Mouse (Mus musculus) kidney, adult 8-10 months (tissue): ENCODE measurements around the gene Wwox.

Experiments
- DNase-seq, 2 experiments: peaks; one replicate each; pipeline ENCODE4 v3.0.0; 2022

Gene Wwox

GRCm38 (mm10) chr8:114984500-114984899 lies 545.0 kb downstream of the Wwox start:
- DNase-seq = peak; percentile 2 to 19

GRCm38 (mm10) chr8:114985996-114986395 lies 546.5 kb downstream of the Wwox start:
- no peak for DNase-seq

DNA sequence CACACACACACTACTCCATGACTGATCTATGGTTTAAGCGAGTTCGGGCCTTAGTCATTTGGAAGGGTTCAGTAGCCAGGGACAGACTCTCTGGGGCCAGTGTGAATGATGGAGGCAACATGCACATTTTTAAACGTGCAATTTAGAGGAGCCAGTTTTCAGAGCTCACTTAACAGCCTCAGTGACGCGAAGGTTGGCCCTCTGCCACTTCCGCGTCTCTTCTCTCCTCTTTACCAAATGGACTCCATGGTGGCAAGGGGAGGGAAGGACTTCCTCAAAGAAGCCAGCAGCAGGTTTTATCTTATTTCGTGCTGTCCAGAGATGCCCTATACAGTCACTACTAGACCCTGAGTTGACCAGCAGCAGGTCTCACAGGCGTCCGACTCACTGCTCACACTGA lies 547.5 kb downstream of the Wwox start:
- DNase-seq = no peak

- DNase-seq = no peak
Observed at GRCm38 (mm10) chr8:114990865-114991613, 551.6 kb downstream of the Wwox start.

DNA sequence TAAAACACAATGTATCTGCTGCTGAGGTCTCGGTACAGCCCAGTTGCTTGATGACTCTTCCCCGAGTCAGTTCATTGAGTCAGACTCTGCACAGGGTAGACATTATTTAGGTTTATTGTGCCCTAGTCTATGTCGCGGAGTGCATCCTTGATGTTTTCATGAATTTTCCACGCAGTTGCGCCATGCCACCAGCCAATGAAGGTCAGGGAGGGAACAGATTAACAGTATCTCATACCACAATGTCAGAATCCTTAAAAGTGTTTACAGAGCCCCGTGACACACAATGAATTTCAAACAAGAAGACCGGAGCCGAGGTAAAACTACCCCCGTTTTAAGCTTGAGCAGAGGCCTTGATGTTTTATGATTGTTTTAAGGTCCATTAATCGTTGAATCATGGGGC lies 561.3 kb downstream of the Wwox start:
- no peak for DNase-seq

- DNase-seq = no peak
Observed at GRCm38 (mm10) chr8:115005021-115005420, 565.6 kb downstream of the Wwox start.

DNA sequence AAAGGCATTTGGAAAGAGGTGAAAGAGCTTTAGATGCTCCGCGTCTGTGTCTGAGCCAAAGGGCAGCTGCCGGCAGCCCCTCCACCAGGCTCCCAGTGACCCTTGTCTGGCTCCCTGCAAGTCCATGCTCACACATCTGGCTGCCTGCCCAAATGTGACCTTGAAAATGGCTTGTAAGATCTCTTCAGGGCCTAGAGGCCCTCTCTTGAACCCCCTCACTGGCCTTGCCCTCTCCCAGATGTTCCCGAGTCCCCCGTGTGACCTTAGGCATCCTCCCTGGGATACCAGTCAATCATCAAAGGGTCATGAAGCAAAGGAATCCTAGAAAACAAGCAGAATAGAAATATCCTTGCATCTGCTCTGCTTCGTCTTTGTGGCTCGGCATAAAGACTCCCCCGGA lies 567.1 kb downstream of the Wwox start:
- DNase-seq = no peak

GRCm38 (mm10) chr8:115007280-115007679 lies 567.8 kb downstream of the Wwox start:
- no peak for DNase-seq

DNA sequence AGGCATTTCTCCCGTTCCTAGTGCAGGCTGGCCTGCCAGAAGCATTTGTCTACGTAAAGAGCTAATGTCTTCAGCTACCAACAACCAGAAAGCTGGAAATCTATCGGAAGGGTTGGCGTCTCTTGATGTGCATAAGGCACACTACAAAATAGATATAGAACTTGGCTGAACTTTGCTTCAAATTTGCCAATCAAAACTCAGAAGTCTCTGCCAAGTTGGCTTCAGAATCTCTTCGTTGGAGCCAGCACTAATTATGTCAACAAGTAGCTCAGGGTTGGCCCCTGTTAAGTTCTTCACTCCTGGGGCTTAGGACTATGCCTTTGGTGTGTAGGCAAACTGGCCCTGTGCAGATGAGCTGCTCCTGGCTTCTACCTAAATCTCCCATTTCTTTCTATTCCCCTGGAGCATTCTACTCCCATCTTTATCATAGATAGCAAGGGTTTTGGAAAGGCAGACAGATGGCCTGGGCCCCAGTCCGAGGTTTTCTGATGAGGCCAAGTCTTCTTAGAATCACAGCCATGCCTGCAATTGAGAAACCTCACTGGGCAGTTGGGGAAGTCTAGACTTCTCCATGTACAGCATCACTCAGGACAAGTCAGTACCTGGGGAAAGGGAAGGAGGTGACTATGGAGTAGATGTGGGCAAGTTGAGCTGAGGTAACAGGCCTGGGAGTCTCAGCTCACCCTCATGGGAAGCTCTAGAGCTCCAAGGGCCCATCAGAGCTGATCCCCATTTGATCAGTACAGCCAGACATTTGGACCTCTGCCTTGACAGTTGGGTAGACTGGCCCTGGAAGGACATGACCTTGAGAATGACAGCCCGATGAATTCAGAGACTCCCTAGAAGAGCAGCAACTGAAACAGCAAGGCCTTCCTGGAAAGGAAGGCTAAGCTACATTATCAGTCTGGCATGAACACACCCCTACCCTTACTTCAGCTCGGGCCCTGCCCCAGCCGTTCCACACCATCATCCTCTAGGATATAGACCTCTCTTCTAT lies 569.5 kb downstream of the Wwox start:
- DNase-seq = no peak

DNA sequence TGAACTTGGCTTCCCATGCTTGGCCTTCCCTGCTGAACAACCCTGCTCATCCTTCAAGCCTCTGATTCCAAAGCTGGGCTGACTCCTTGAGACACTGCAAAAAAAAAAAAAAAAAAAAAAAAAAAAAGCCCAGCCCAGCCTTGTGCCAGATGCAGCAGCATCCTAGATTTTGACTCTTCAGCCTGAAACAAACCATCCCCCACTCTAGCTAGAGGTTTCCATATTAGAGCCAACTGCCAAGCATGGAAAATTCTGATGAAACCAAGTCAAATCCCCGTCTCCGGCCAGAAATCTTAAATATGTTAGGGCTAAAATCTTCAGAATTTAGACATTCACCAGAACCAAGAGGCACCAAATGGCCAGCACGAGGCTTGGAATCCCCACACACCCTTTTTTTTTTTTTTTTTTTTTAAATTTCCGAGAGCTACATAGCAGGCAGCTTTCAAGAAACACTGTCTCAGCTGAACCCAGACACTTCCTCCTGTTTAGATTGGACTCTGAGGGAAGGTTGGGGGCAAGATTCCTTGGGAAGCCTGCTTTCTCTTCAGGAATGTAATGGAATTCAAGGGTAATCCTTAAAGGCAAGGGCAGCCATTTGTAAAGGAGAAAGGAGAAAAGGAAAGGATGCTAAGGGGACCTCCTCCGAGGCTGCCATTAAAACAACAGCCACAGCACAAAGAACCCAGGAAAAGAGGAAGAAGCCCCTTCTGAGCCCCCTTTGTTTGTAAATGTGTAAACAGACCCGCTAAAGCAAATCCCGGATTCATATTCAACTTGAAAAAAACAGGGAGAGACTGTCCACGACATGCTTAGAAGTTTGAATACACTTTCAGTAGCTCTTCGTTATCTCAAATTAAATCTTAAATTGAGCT lies 570.7 kb downstream of the Wwox start:
- DNase-seq = no peak

DNA sequence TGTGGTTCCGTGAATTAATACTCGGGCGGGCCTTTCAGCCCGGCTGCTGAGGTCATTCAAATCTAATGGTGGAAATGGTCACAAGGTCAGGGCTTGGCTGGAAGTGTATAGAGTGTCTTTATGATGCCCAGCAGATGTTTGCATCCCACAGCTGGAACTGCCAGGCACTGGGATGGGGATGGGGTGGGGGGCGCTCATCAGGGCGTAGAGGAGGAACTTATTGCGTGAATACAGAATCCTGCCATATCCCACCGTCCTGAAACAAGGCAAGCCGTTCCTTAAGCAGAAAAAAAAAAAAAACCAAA lies 571.3 kb downstream of the Wwox start:
- no peak for DNase-seq

- DNase-seq = no peak
Observed at GRCm38 (mm10) chr8:115019661-115020060, 580.2 kb downstream of the Wwox start.

GRCm38 (mm10) chr8:115021731-115022130 lies 582.3 kb downstream of the Wwox start:
- DNase-seq = no peak

DNA sequence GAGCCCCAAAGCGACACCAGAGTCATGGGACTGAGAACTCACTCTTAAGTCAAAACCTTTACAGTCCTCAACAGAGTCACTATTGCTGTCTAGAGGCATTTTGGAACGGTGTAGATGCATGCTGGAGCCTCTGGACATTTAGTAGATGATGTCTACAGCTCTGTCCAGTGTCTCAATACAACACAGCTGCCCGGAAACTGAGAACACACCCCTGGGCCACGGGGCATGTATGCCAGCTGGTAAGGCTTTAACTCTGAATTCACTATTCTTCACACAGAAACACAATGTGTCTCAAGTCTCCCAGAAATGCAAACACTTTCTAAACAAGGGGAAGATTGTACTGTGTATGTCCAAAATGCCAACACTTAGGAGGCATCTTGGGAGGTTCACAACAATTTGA lies 584.6 kb downstream of the Wwox start:
- no peak for DNase-seq

DNA sequence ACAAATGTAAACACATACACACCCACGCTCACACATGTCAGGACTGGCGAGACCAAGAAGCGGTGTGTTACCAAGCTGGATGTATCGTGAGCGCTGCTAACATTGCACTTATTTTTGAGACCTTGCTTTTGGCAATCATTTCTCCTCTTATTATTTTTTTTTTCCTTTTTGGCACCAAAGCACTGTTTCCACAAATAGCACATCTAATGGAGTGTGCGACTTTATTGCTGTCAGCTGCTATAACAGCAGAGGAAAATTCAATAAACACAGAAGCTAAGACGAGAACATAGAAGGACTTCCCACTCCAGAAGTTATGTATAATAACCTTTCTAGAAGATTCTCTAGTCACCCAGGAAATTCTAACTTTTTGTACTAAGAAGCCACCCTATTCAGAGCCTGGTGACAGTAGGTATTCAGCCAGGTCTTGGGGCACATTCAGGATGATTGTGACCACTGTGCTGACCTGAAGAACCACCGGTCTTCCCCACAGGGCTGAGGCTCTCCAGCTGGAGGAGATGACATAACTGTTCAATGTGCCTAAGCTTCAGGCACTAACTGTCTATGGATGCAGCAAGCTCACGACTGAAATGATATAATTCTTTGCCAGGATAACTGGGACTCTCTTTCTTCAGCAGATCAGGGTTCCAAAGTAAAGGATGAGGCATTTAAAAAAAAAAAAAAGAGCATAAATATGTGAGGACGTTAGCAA lies 586.1 kb downstream of the Wwox start:
- DNase-seq = no peak

- no peak for DNase-seq
Observed at GRCm38 (mm10) chr8:115026201-115026600, 586.7 kb downstream of the Wwox start.

- DNase-seq = no peak
Observed at GRCm38 (mm10) chr8:115033194-115033593, 593.7 kb downstream of the Wwox start.

DNA sequence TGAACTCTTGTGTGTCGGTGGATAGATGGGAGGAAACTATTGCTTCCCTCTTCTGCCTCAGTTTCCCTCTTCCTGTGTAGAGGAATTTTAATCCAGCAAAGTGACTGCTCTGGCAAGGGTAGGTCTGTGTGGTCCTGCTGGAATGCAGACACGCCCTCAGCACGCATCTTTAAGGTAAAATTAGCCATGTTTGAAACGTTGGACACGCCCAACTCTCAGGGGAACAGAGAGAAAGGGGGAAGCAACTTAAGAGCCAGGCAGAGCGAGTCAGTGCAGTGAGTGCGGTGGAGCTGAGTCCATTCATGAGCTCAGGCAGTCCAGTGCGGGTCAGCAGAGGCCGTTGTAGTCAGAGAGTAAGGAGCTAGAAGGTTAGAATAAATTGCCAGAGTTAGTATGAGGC lies 596.6 kb downstream of the Wwox start:
- DNase-seq = no peak

GRCm38 (mm10) chr8:115038426-115038825 lies 599.0 kb downstream of the Wwox start:
- no peak for DNase-seq

DNA sequence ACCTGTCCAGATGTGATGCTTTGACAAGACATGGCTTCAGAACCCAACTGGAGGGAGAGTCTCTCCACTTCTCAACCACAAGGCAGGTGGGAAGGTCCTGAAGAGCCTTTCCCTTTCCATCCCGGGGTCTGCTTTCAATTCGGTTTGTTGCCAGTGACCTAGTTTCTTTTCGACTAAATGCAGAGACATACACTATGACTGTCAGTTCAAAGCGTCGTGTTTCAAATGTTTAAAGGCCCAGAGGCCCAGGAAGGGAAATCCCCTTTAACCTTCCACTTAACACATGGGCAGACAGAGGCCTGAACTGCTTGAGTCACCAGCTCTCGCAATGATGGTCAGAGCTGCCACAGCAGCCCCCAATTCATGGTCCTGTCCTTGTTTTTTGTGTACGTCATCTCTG lies 606.3 kb downstream of the Wwox start:
- DNase-seq = no peak

GRCm38 (mm10) chr8:115046496-115046895 lies 607.0 kb downstream of the Wwox start:
- DNase-seq = no peak

DNA sequence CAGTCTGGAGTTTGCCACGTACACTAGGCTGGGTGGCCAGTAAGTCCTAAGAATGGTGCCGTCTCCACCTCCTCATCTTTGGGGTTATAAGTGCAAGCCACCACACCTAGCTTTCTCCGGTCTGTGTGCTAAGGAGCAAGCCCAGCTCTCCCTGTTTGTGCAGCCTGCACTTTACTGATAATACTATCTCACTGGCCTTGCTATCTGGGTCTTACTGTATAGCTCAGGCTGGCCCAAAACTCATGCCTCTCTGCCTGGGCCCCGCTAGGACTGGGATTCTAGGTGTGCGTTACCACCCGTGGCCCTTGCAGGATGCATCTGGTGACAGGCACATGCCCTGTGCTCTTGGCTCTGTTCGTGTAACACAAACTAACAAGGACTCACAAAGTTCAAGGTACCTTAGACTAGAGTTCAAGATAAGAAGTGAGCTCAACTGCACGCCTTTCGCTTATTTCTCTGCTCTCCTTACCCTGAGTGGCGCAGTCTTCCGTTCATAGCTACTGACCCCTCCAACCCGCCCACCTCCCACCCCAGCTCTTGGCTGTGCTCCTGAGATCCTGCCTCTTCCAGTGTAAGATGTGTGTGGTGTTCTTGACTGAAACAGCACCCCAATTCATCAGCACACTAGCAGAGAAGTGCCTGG lies 618.9 kb downstream of the Wwox start:
- no peak for DNase-seq
